Mouse (Mus musculus): ENCODE measurements around the gene Mast3. TPM values are rescaled to one million over a fixed set of nuclear protein-coding genes. Genes with fewer than 3 reads are reported as not detected.

Mast3 gene
- polyA plus RNA-seq, 1 experiment, result 175 TPM

- no peaks in the 10 kb centered on the region for H3K27me3 ChIP-seq (ENCODE audit: control insufficient read depth, insufficient read depth, low read length)
- no peaks in the 10 kb centered on the region for H3K36me3 ChIP-seq (ENCODE audit: control insufficient read depth, insufficient read depth, low read length)
- 89% methylated on average over 25 of the region's 25 CpGs for WGBS
- H3K27ac ChIP-seq (ENCODE audit: insufficient read depth, low read length), result no peak overlapping the region
- no peak overlapping the region for H3K4me3 ChIP-seq (ENCODE audit: extremely low read depth, insufficient read depth, insufficient read length)
- TF ChIP-seq CTCF (IDR thresholded peaks at IDR 0.05; ENCODE audit: extremely low read depth, insufficient read depth, insufficient read length, insufficient replicate concordance), result no peak
- no peak for TF ChIP-seq POLR2A (IDR thresholded peaks at IDR 0.05; ENCODE audit: low read depth, low read length)
- no peak for DNase-seq (ENCODE audit: low read depth in 1 of 2, low spot score in 2 of 2)
- H3K4me1 ChIP-seq (ENCODE audit: control insufficient read depth, insufficient read depth, insufficient read length), result peaks cover 3% of the 10 kb centered on the region; the same call in 1 of the 2 replicates
These were observed 37.6 kb upstream of the Mast3 start for GRCm38 (mm10) chr8:70842484-70842883.

GRCm38 (mm10) chr8:70841147-70842072 lies 36.6 kb upstream of the Mast3 start:
- peak in 1 of 2 experiments; percentile 82 for DNase-seq (ENCODE audit: low read depth in 1 of 2, low spot score in 2 of 2)
- WGBS, result 19% methylated on average over 22 of the region's 22 CpGs

GRCm38 (mm10) chr8:70840590-70840989 lies 35.7 kb upstream of the Mast3 start:
- no peak for TF ChIP-seq CTCF (IDR thresholded peaks at IDR 0.05; ENCODE audit: extremely low read depth, insufficient read depth, insufficient read length, insufficient replicate concordance)
- no peak for TF ChIP-seq POLR2A (IDR thresholded peaks at IDR 0.05; ENCODE audit: low read depth, low read length)
- no peaks in the 10 kb centered on the region for H3K27me3 ChIP-seq (ENCODE audit: control insufficient read depth, insufficient read depth, low read length)
- peaks cover 13% of the 10 kb centered on the region for H3K36me3 ChIP-seq (ENCODE audit: control insufficient read depth, insufficient read depth, low read length)
- peaks cover 3% of the 10 kb centered on the region; the same call in 1 of the 2 replicates for H3K4me1 ChIP-seq (ENCODE audit: control insufficient read depth, insufficient read depth, insufficient read length)
- no peak overlapping the region for H3K4me3 ChIP-seq (ENCODE audit: extremely low read depth, insufficient read depth, insufficient read length)
- 53% methylated on average over 10 of the region's 10 CpGs for WGBS
- no peak for DNase-seq (ENCODE audit: low read depth in 1 of 2, low spot score in 2 of 2)
- no peak overlapping the region; the same call in 1 of the 2 replicates for H3K27ac ChIP-seq (ENCODE audit: insufficient read depth, low read length)

More at GRCm38 (mm10) chr8:70841147-70842072, 36.6 kb upstream of the Mast3 start:
- peaks cover 7% of the 10 kb centered on the region; the same call in 1 of the 2 replicates for H3K36me3 ChIP-seq (ENCODE audit: control insufficient read depth, insufficient read depth, low read length)
- H3K4me3 ChIP-seq (ENCODE audit: extremely low read depth, insufficient read depth, insufficient read length), result no peak overlapping the region
- peak overlapping the region; percentile 61; the same call in 1 of the 2 replicates for H3K27ac ChIP-seq (ENCODE audit: insufficient read depth, low read length)
- TF ChIP-seq CTCF (IDR thresholded peaks at IDR 0.05; ENCODE audit: extremely low read depth, insufficient read depth, insufficient read length, insufficient replicate concordance) (peak; percentile 88; the same call in 1 of the 2 replicates), POLR2A (IDR thresholded peaks at IDR 0.05; ENCODE audit: low read depth, low read length) (no peak)
- no peaks in the 10 kb centered on the region for H3K27me3 ChIP-seq (ENCODE audit: control insufficient read depth, insufficient read depth, low read length)
- peaks cover 3% of the 10 kb centered on the region; the same call in 1 of the 2 replicates for H3K4me1 ChIP-seq (ENCODE audit: control insufficient read depth, insufficient read depth, insufficient read length)

GRCm38 (mm10) chr8:70839408-70840351 lies 34.8 kb upstream of the Mast3 start, which contains the start of gene Arrdc2:
Gene Arrdc2, minus strand, starts transcription at chr8:70839720.
- Histone ChIP-seq H3K4me1 (ENCODE audit: control insufficient read depth, insufficient read depth, insufficient read length) (peaks cover 3% of the 10 kb centered on the region; the same call in 1 of the 2 replicates), H3K27me3 (ENCODE audit: control insufficient read depth, insufficient read depth, low read length) (no peaks in the 10 kb centered on the region), H3K36me3 (ENCODE audit: control insufficient read depth, insufficient read depth, low read length) (peaks cover 16% of the 10 kb centered on the region), H3K27ac (ENCODE audit: insufficient read depth, low read length) (peak within 1 kb of the TSS; percentile 94), H3K4me3 (ENCODE audit: extremely low read depth, insufficient read depth, insufficient read length) (peak within 1 kb of the TSS; percentile 70)
- no peak for TF ChIP-seq CTCF (IDR thresholded peaks at IDR 0.05; ENCODE audit: extremely low read depth, insufficient read depth, insufficient read length, insufficient replicate concordance)
- TF ChIP-seq POLR2A (IDR thresholded peaks at IDR 0.05; ENCODE audit: low read depth, low read length), result peak; percentile 98
- DNase-seq (ENCODE audit: low read depth in 1 of 2, low spot score in 2 of 2), result peak; percentile 97 to 100
- WGBS, result 2% methylated on average over 55 of the region's 55 CpGs

GRCm38 (mm10) chr8:70838654-70839407 lies 34.0 kb upstream of the Mast3 start:
- no peak for TF ChIP-seq POLR2A (IDR thresholded peaks at IDR 0.05; ENCODE audit: low read depth, low read length)
- no peak for TF ChIP-seq CTCF (IDR thresholded peaks at IDR 0.05; ENCODE audit: extremely low read depth, insufficient read depth, insufficient read length, insufficient replicate concordance)
- no peak for DNase-seq (ENCODE audit: low read depth in 1 of 2, low spot score in 2 of 2)
- Histone ChIP-seq H3K27me3 (ENCODE audit: control insufficient read depth, insufficient read depth, low read length) (no peaks in the 10 kb centered on the region), H3K36me3 (ENCODE audit: control insufficient read depth, insufficient read depth, low read length) (peaks cover 16% of the 10 kb centered on the region), H3K4me1 (ENCODE audit: control insufficient read depth, insufficient read depth, insufficient read length) (peaks cover 5% of the 10 kb centered on the region; the same call in 1 of the 2 replicates), H3K4me3 (ENCODE audit: extremely low read depth, insufficient read depth, insufficient read length) (peak overlapping the region; percentile 70), H3K27ac (ENCODE audit: insufficient read depth, low read length) (peak overlapping the region; percentile 94)
- 1% methylated on average over 66 of the region's 66 CpGs for WGBS

Data from spleen, adult 2 months (tissue).